Mouse (Mus musculus) myocyte (in vitro differentiated cells): ENCODE results near the gene Srd5a1. TPM values are rescaled to one million over a fixed set of nuclear protein-coding genes. Genes with fewer than 3 reads are reported as not detected.

Source experiments
- H3K27me3 ChIP-seq: one replicate; pipeline ENCODE4 v1.6.1; 2011; ENCODE audit not compliant: control insufficient read depth, insufficient read depth, insufficient read length
- H3K36me3 ChIP-seq: one replicate; pipeline ENCODE4 v1.6.1; 2011; ENCODE audit not compliant: control insufficient read depth, insufficient read depth
- H3K4me2 ChIP-seq: one replicate; pipeline ENCODE4 v1.6.1; 2011; ENCODE audit warnings: low read depth, control low read depth
- H3K4me3 ChIP-seq: one replicate; pipeline ENCODE4 v1.5.1; 2011; ENCODE audit warnings: mild to moderate bottlenecking, control low read depth, moderate library complexity
- H3K79me2 ChIP-seq: one replicate; pipeline ENCODE4 v1.6.1; 2011; ENCODE audit not compliant: control insufficient read depth, insufficient read depth
- H3ac ChIP-seq: one replicate; pipeline ENCODE4 v1.6.1; 2011; ENCODE audit not compliant: control insufficient read depth, insufficient read length
- CEBPB ChIP-seq: IDR thresholded peaks from 2 replicates; pipeline ENCODE4 v1.6.1; 2011; ENCODE audit warnings: mild to moderate bottlenecking, moderate library complexity; ENCODE audit not compliant: poor library complexity, insufficient read depth, severe bottlenecking
- E2F4 ChIP-seq: IDR thresholded peaks from one replicate; pipeline ENCODE4 v1.6.1; 2011; ENCODE audit warnings: mild to moderate bottlenecking, control low read depth, moderate library complexity; ENCODE audit not compliant: insufficient read depth
- MAX ChIP-seq: IDR thresholded peaks from one replicate; pipeline ENCODE4 v1.6.1; 2011; ENCODE audit warnings: low read depth, mild to moderate bottlenecking, control low read depth
- MYOD1 ChIP-seq, 3 experiments: IDR thresholded peaks; one replicate each; pipeline ENCODE4 v1.6.1; 2011; ENCODE audit warnings: control low read depth in 2 of 3, low read depth in 2 of 3, mild to moderate bottlenecking in 2 of 3, moderate library complexity in 1 of 3; ENCODE audit not compliant: insufficient read length in 2 of 3, control insufficient read depth in 1 of 3
- MYOG ChIP-seq, 3 experiments: IDR thresholded peaks; one replicate each; pipeline ENCODE4 v1.6.1; 2011; ENCODE audit warnings: control low read depth in 2 of 3, low read depth in 2 of 3, mild to moderate bottlenecking in 2 of 3; ENCODE audit not compliant: insufficient read length in 2 of 3, control insufficient read depth in 1 of 3, insufficient read depth in 1 of 3
- POLR2A ChIP-seq: IDR thresholded peaks from one replicate; pipeline ENCODE4 v1.6.1; 2011; ENCODE audit warnings: low read depth, mild to moderate bottlenecking, control low read depth, moderate library complexity; ENCODE audit not compliant: insufficient read length
- POLR2AphosphoS2 ChIP-seq: IDR thresholded peaks from one replicate; pipeline ENCODE4 v1.6.1; 2011; ENCODE audit warnings: low read depth, control low read depth; ENCODE audit not compliant: insufficient read length
- REST ChIP-seq: IDR thresholded peaks from one replicate; pipeline ENCODE4 v1.6.1; 2011; ENCODE audit warnings: mild to moderate bottlenecking, control low read depth, moderate library complexity; ENCODE audit not compliant: insufficient read depth, insufficient read length
- SRF ChIP-seq: IDR thresholded peaks from one replicate; pipeline ENCODE4 v1.6.1; 2011; ENCODE audit warnings: low read depth; ENCODE audit not compliant: control insufficient read depth, insufficient read length
- TCF12 ChIP-seq: IDR thresholded peaks from one replicate; pipeline ENCODE4 v1.6.1; 2011; ENCODE audit warnings: mild to moderate bottlenecking, control low read depth; ENCODE audit not compliant: poor library complexity, insufficient read depth, severe bottlenecking
- TCF3 ChIP-seq: IDR thresholded peaks from one replicate; pipeline ENCODE4 v1.6.1; 2011; ENCODE audit warnings: low read depth, control low read depth; ENCODE audit not compliant: insufficient read length
- USF1 ChIP-seq: IDR thresholded peaks from one replicate; pipeline ENCODE4 v1.6.1; 2011; ENCODE audit warnings: low read depth, mild to moderate bottlenecking, control low read depth, moderate library complexity
- polyA plus RNA-seq: library from polyadenylated mRNA; unstranded; fragments of >200 nt; fragmentation: generic; extraction: Trizol; gene quantifications from one replicate; pipeline ENCODE4 v1.2.1, GENCODE M21; 2012; ENCODE audit warnings: missing spikeins

Srd5a1 gene
- polyA plus RNA-seq, 1 experiment, result 2.7 TPM

GRCm38 (mm10) chr13:69585828-69586227 lies 25.4 kb downstream of the Srd5a1 start:
- Histone ChIP-seq H3K79me2 (no peaks in the 10 kb centered on the region), H3ac (no peak overlapping the region), H3K4me2 (no peak overlapping the region), H3K36me3 (no peaks in the 10 kb centered on the region), H3K27me3 (no peaks in the 10 kb centered on the region), H3K4me3 (no peak overlapping the region)
- TF ChIP-seq REST (no peak), USF1 (no peak), TCF12 (no peak), MYOD1 (IDR thresholded peaks at IDR 0.05; ENCODE audit: control insufficient read depth in 1 of 3, insufficient read length in 2 of 3, low read depth in 2 of 3) (no peak)

- H3K4me2 ChIP-seq, result no peak overlapping the region
- TF ChIP-seq REST (no peak), E2F4 (no peak), POLR2AphosphoS2 (no peak), MAX (no peak), MYOD1 (IDR thresholded peaks at IDR 0.05; ENCODE audit: control insufficient read depth in 1 of 3, insufficient read length in 2 of 3, low read depth in 2 of 3) (no peak), SRF (no peak), TCF12 (no peak), TCF3 (no peak), USF1 (no peak), MYOG (IDR thresholded peaks at IDR 0.05; ENCODE audit: control insufficient read depth in 1 of 3, insufficient read depth in 1 of 3, insufficient read length in 2 of 3, low read depth in 2 of 3) (no peak)
Observed at GRCm38 (mm10) chr13:69583591-69583990, 27.7 kb downstream of the Srd5a1 start.

GRCm38 (mm10) chr13:69582411-69582810 lies 28.8 kb downstream of the Srd5a1 start:
- Histone ChIP-seq H3ac (no peak overlapping the region), H3K4me2 (no peak overlapping the region), H3K4me3 (no peak overlapping the region), H3K27me3 (no peaks in the 10 kb centered on the region), H3K36me3 (no peaks in the 10 kb centered on the region), H3K79me2 (no peaks in the 10 kb centered on the region)
- TF ChIP-seq REST (no peak), POLR2AphosphoS2 (no peak), TCF3 (no peak), CEBPB (no peak), MYOD1 (IDR thresholded peaks at IDR 0.05; ENCODE audit: control insufficient read depth in 1 of 3, insufficient read length in 2 of 3, low read depth in 2 of 3) (no peak), POLR2A (no peak), TCF12 (no peak)

More at GRCm38 (mm10) chr13:69583591-69583990, 27.7 kb downstream of the Srd5a1 start:
- H3ac ChIP-seq, result no peak overlapping the region
- no peak overlapping the region for H3K4me3 ChIP-seq
- no peaks in the 10 kb centered on the region for H3K27me3 ChIP-seq
- H3K79me2 ChIP-seq, result no peaks in the 10 kb centered on the region
- no peaks in the 10 kb centered on the region for H3K36me3 ChIP-seq

- H3K27me3 ChIP-seq, result no peaks in the 10 kb centered on the region
- H3K4me2 ChIP-seq, result no peak overlapping the region
- H3K79me2 ChIP-seq, result no peaks in the 10 kb centered on the region
- no peak overlapping the region for H3K4me3 ChIP-seq
- TF ChIP-seq MYOG (IDR thresholded peaks at IDR 0.05; ENCODE audit: control insufficient read depth in 1 of 3, insufficient read depth in 1 of 3, insufficient read length in 2 of 3, low read depth in 2 of 3), result no peak
- TF ChIP-seq USF1, result no peak
- TF ChIP-seq POLR2A, result no peak
- TF ChIP-seq TCF12, result no peak
- no peak for TF ChIP-seq MYOD1 (IDR thresholded peaks at IDR 0.05; ENCODE audit: control insufficient read depth in 1 of 3, insufficient read length in 2 of 3, low read depth in 2 of 3)
- no peak for TF ChIP-seq SRF
- no peak for TF ChIP-seq REST
- no peak for TF ChIP-seq MAX
- H3ac ChIP-seq, result no peak overlapping the region
- no peaks in the 10 kb centered on the region for H3K36me3 ChIP-seq
Observed at GRCm38 (mm10) chr13:69577181-69577834, 33.9 kb downstream of the Srd5a1 start.

- no peak overlapping the region for H3K4me3 ChIP-seq
- no peaks in the 10 kb centered on the region for H3K36me3 ChIP-seq
- no peaks in the 10 kb centered on the region for H3K27me3 ChIP-seq
- no peaks in the 10 kb centered on the region for H3K79me2 ChIP-seq
- TF ChIP-seq MYOD1 (IDR thresholded peaks at IDR 0.05; ENCODE audit: control insufficient read depth in 1 of 3, insufficient read length in 2 of 3, low read depth in 2 of 3) (no peak), E2F4 (no peak), REST (no peak), SRF (no peak), USF1 (no peak), CEBPB (no peak), POLR2A (no peak), TCF12 (no peak), POLR2AphosphoS2 (no peak), MYOG (IDR thresholded peaks at IDR 0.05; ENCODE audit: control insufficient read depth in 1 of 3, insufficient read depth in 1 of 3, insufficient read length in 2 of 3, low read depth in 2 of 3) (no peak), MAX (no peak), TCF3 (no peak)
- no peak overlapping the region for H3ac ChIP-seq
- no peak overlapping the region for H3K4me2 ChIP-seq
Observed at GRCm38 (mm10) chr13:69576676-69577075, 34.6 kb downstream of the Srd5a1 start.
